Mouse (Mus musculus) MEL (cell line): ENCODE measurements around the gene Zfyve21. TPM values are rescaled to one million over a fixed set of nuclear protein-coding genes. Genes with fewer than 3 reads are reported as not detected.

Experiments used
- DNase-seq: peaks from one replicate; pipeline ENCODE4 v3.0.0; 2011; ENCODE audit warnings: low read depth, low spot score
- H3K27ac ChIP-seq: 2 replicates; pipeline ENCODE4 v1.5.1; 2012; ENCODE audit warnings: low read depth, mild to moderate bottlenecking, control low read depth, low read length, moderate library complexity; ENCODE audit not compliant: control insufficient read depth
- H3K27me3 ChIP-seq, 2 experiments: fragments of 150-350 bp in 1 of 2; sonication (generic) in 1 of 2; 2 replicates each; pipeline ENCODE4 v1.6.1; 2012; ENCODE audit warnings: low read length in 2 of 2, mild to moderate bottlenecking in 2 of 2, improper control_type of control experiment in 1 of 2, moderate library complexity in 1 of 2; ENCODE audit not compliant: insufficient read depth in 2 of 2, control insufficient read depth in 1 of 2
- H3K36me3 ChIP-seq, 2 experiments: 2 replicates each; pipeline ENCODE4 v1.6.1; 2012 to 2014; ENCODE audit warnings: low read length in 2 of 2, improper control_type of control experiment in 1 of 2, inconsistent platforms in 1 of 2, mild to moderate bottlenecking in 1 of 2; ENCODE audit not compliant: insufficient read depth in 2 of 2, control insufficient read depth in 1 of 2
- H3K4me1 ChIP-seq, 2 experiments: fragments of 150-350 bp in 1 of 2; sonication (generic) in 1 of 2; 2 replicates each; pipeline ENCODE4 v1.6.1; 2012; ENCODE audit warnings: low read length in 2 of 2, improper control_type of control experiment in 1 of 2, mild to moderate bottlenecking in 1 of 2; ENCODE audit not compliant: insufficient read depth in 2 of 2, control insufficient read depth in 1 of 2
- H3K4me3 ChIP-seq, 2 experiments: fragments of 150-350 bp in 1 of 2; sonication (generic) in 1 of 2; 2 replicates each; pipeline ENCODE4 v1.5.1; 2012; ENCODE audit warnings: low read depth in 2 of 2, low read length in 2 of 2, mild to moderate bottlenecking in 2 of 2, moderate library complexity in 2 of 2, control low read depth in 1 of 2, improper control_type of control experiment in 1 of 2; ENCODE audit not compliant: control insufficient read depth in 1 of 2, insufficient read depth in 1 of 2
- H3K79me2 ChIP-seq: 2 replicates; pipeline ENCODE4 v1.6.1; 2012; ENCODE audit warnings: mild to moderate bottlenecking, low read length, moderate library complexity; ENCODE audit not compliant: control insufficient read depth, poor library complexity, insufficient read depth
- H3K9ac ChIP-seq: 2 replicates; pipeline ENCODE4 v1.6.1; 2012; ENCODE audit warnings: low read depth, mild to moderate bottlenecking, control low read depth, low read length, moderate library complexity; ENCODE audit not compliant: control insufficient read depth, poor library complexity, severe bottlenecking
- H3K9me3 ChIP-seq: fragments of 150-350 bp; sonication (generic); replicated peaks from 2 replicates; pipeline ENCODE4 v1.6.1; 2012; ENCODE audit warnings: mild to moderate bottlenecking, low read length, improper control_type of control experiment, moderate library complexity; ENCODE audit not compliant: insufficient read depth
- CHD1 ChIP-seq: IDR thresholded peaks from 2 replicates; pipeline ENCODE4 v1.6.1; 2012; ENCODE audit warnings: low read depth, mild to moderate bottlenecking, inconsistent platforms, low read length, improper control_type of control experiment
- CHD2 ChIP-seq: IDR thresholded peaks from 2 replicates; pipeline ENCODE4 v1.6.1; 2011; ENCODE audit warnings: low read length, improper control_type of control experiment
- CTCF ChIP-seq, 3 experiments: IDR thresholded peaks in 2 of 3; conservative IDR thresholded peaks in 1 of 3; 2 replicates each; pipeline ENCODE4 v1.5.1; 2011 to 2012; ENCODE audit warnings: low read length in 3 of 3, low read depth in 2 of 3, mild to moderate bottlenecking in 2 of 3, improper control_type of control experiment in 1 of 3, inconsistent platforms in 1 of 3, mixed read lengths in 1 of 3, moderate library complexity in 1 of 3; ENCODE audit not compliant: control insufficient read depth in 1 of 3, insufficient read depth in 1 of 3, poor library complexity in 1 of 3, severe bottlenecking in 1 of 3
- E2F4 ChIP-seq: IDR thresholded peaks from 2 replicates; pipeline ENCODE4 v1.6.1; 2011; ENCODE audit warnings: low read depth, low read length, improper control_type of control experiment, borderline replicate concordance
- ETS1 ChIP-seq: IDR thresholded peaks from 2 replicates; pipeline ENCODE4 v1.6.1; 2012; ENCODE audit warnings: low read depth, mild to moderate bottlenecking, inconsistent platforms, low read length, improper control_type of control experiment, moderate library complexity
- GABPA ChIP-seq: IDR thresholded peaks from 2 replicates; pipeline ENCODE4 v1.6.1; 2012; ENCODE audit warnings: low read depth, mild to moderate bottlenecking, inconsistent platforms, low read length, improper control_type of control experiment, moderate library complexity
- GATA1 ChIP-seq: IDR thresholded peaks from 2 replicates; pipeline ENCODE4 v1.6.1; 2011; ENCODE audit warnings: low read depth, low read length, improper control_type of control experiment
- JUND ChIP-seq: IDR thresholded peaks from 2 replicates; pipeline ENCODE4 v1.6.1; 2011; ENCODE audit warnings: low read depth, mild to moderate bottlenecking, improper control_type of control experiment, low read length
- MXI1 ChIP-seq: IDR thresholded peaks from 2 replicates; pipeline ENCODE4 v1.6.1; 2011; ENCODE audit warnings: mild to moderate bottlenecking, low read depth, low read length, improper control_type of control experiment
- MYC ChIP-seq: IDR thresholded peaks from 2 replicates; pipeline ENCODE4 v1.6.1; 2011; ENCODE audit warnings: low read depth, mild to moderate bottlenecking, low read length, improper control_type of control experiment, moderate library complexity
- POLR2A ChIP-seq, 2 experiments: IDR thresholded peaks; 2 replicates each; pipeline ENCODE4 v1.6.1; 2011 to 2012; ENCODE audit warnings: low read length in 2 of 2, mild to moderate bottlenecking in 2 of 2, control low read depth in 1 of 2, improper control_type of control experiment in 1 of 2, low read depth in 1 of 2, moderate library complexity in 1 of 2; ENCODE audit not compliant: control insufficient read depth in 1 of 2, insufficient read depth in 1 of 2, poor library complexity in 1 of 2
- POLR2AphosphoS5 ChIP-seq: IDR thresholded peaks from 2 replicates; pipeline ENCODE4 v1.6.1; 2012; ENCODE audit warnings: low read depth, borderline replicate concordance, mild to moderate bottlenecking, inconsistent platforms, low read length, moderate library complexity, mixed read lengths
- RAD21 ChIP-seq: IDR thresholded peaks from 2 replicates; pipeline ENCODE4 v1.6.1; 2011; ENCODE audit warnings: mild to moderate bottlenecking, low read depth, low read length, improper control_type of control experiment
- RCOR1 ChIP-seq: IDR thresholded peaks from 2 replicates; pipeline ENCODE4 v1.6.1; 2012; ENCODE audit warnings: low read depth, mild to moderate bottlenecking, inconsistent platforms, low read length, improper control_type of control experiment
- SMC3 ChIP-seq: IDR thresholded peaks from 2 replicates; pipeline ENCODE4 v1.6.1; 2011; ENCODE audit warnings: low read depth, low read length, improper control_type of control experiment
- TBP ChIP-seq: IDR thresholded peaks from 2 replicates; pipeline ENCODE4 v1.8.0; 2011; ENCODE audit warnings: low read depth, low read length, improper control_type of control experiment
- USF1 ChIP-seq: IDR thresholded peaks from 2 replicates; pipeline ENCODE4 v1.6.1; 2014; ENCODE audit warnings: low read depth, mild to moderate bottlenecking, inconsistent platforms, low read length, improper control_type of control experiment, moderate library complexity
- USF2 ChIP-seq, 2 experiments: IDR thresholded peaks; 2 replicates each; pipeline ENCODE4 v1.6.1; 2011 to 2012; ENCODE audit warnings: improper control_type of control experiment in 2 of 2, low read length in 2 of 2, borderline replicate concordance in 1 of 2, inconsistent platforms in 1 of 2, low read depth in 1 of 2, mild to moderate bottlenecking in 1 of 2; ENCODE audit not compliant: insufficient read depth in 1 of 2
- ZC3H11A ChIP-seq: IDR thresholded peaks from 2 replicates; pipeline ENCODE4 v1.6.1; 2012; ENCODE audit warnings: low read depth, mild to moderate bottlenecking, inconsistent platforms, low read length, improper control_type of control experiment
- ZNF384 ChIP-seq: IDR thresholded peaks from 2 replicates; pipeline ENCODE4 v1.6.1; 2012; ENCODE audit warnings: low read depth, mild to moderate bottlenecking, inconsistent platforms, low read length, improper control_type of control experiment
- polyA plus RNA-seq, 2 experiments: library from polyadenylated mRNA; stranded (reverse) in 1 of 2; unstranded in 1 of 2; fragments of >175 nt in 1 of 2; fragments of >200 nt in 1 of 2; gene quantifications; 2 replicates each; pipeline versions ENCODE4 v1.2.1 to v1.2.4; 2012; ENCODE audit warnings: low replicate concordance in 2 of 2, low read depth in 1 of 2; ENCODE audit not compliant: insufficient read length in 2 of 2, insufficient read depth in 1 of 2, missing spikeins in 1 of 2
- total RNA-seq: library from RNA; depleted of rRNA; stranded (reverse); fragments of 300-350 nt; gene quantifications from 2 replicates; pipeline ENCODE4 v1.2.3, GENCODE M21; 2012

Zfyve21 gene
- total and polyA plus RNA-seq, 3 experiments, result 8.1 to 9.1 TPM; not detected in 1

- no peaks in the 10 kb centered on the region for H3K9me3 ChIP-seq
- H3K9ac ChIP-seq, result no peak overlapping the region
- H3K27me3 ChIP-seq, result no peaks in the 10 kb centered on the region
- H3K4me1 ChIP-seq, result no peaks in the 10 kb centered on the region
- TF ChIP-seq MYC (no peak), CHD2 (no peak), GATA1 (no peak), POLR2AphosphoS5 (no peak), MXI1 (no peak), E2F4 (no peak), POLR2A (IDR thresholded peaks at IDR 0.05; ENCODE audit: control insufficient read depth in 1 of 2, insufficient read depth in 1 of 2, low read depth in 1 of 2, low read length in 2 of 2, poor library complexity in 1 of 2) (no peak), ZNF384 (no peak), USF2 (IDR thresholded peaks at IDR 0.05; ENCODE audit: borderline replicate concordance in 1 of 2, insufficient read depth in 1 of 2, low read depth in 1 of 2, low read length in 2 of 2) (no peak), RCOR1 (no peak), CTCF (IDR thresholded peaks at IDR 0.05 in 2 of 3, conservative IDR thresholded peaks at IDR 0.05 in 1 of 3; ENCODE audit: control insufficient read depth in 1 of 3, insufficient read depth in 1 of 3, low read depth in 2 of 3, low read length in 3 of 3, poor library complexity in 1 of 3, severe bottlenecking in 1 of 3) (no peak), TBP (no peak), ETS1 (no peak), SMC3 (no peak), JUND (no peak), GABPA (no peak), ZC3H11A (no peak), CHD1 (no peak)
- no peaks in the 10 kb centered on the region for H3K79me2 ChIP-seq
- DNase-seq, result no peak
- no peak overlapping the region for H3K27ac ChIP-seq
- H3K4me3 ChIP-seq, result no peak overlapping the region
- peaks cover 0 to 13% of the 10 kb centered on the region in 2 experiments; a peak in 2 of 4 replicates for H3K36me3 ChIP-seq
These were observed 36.1 kb upstream of the Zfyve21 start for GRCm38 (mm10) chr12:111777919-111778318.

- Histone ChIP-seq H3K4me1 (no peaks in the 10 kb centered on the region), H3K27ac (no peak overlapping the region), H3K36me3 (peaks cover 0 to 10% of the 10 kb centered on the region in 2 experiments; a peak in 2 of 4 replicates), H3K79me2 (no peaks in the 10 kb centered on the region), H3K27me3 (no peaks in the 10 kb centered on the region), H3K9ac (no peak overlapping the region), H3K4me3 (no peak overlapping the region), H3K9me3 (no peaks in the 10 kb centered on the region)
- peak; percentile 62 for DNase-seq
- TF ChIP-seq RAD21 (peak; percentile 58), SMC3 (peak; percentile 52), CTCF (IDR thresholded peaks at IDR 0.05 in 2 of 3, conservative IDR thresholded peaks at IDR 0.05 in 1 of 3; ENCODE audit: control insufficient read depth in 1 of 3, insufficient read depth in 1 of 3, low read depth in 2 of 3, low read length in 3 of 3, poor library complexity in 1 of 3, severe bottlenecking in 1 of 3) (peak; percentile 46 to 76 (median 66)), ZC3H11A (peak; percentile 21; the same call in 1 of the 2 replicates), USF1 (no peak)
These were observed 34.4 kb upstream of the Zfyve21 start for GRCm38 (mm10) chr12:111779544-111779943.
